Mouse (Mus musculus) liver, postnatal 0 days (tissue): ENCODE results near the gene Ctu2. TPM values are rescaled to one million over a fixed set of nuclear protein-coding genes. Genes with fewer than 3 reads are reported as not detected.

Experiments
- ATAC-seq: fragments of 200-750 bp; cut with Nextera tagmentation; 2 replicates; pipeline ENCODE4 v1.8.0; 2017; ENCODE audit warnings: mild to moderate bottlenecking, moderate library complexity
- DNase-seq: peaks from one replicate; pipeline ENCODE4 v3.0.0-alpha.2; 2016
- H3K27ac ChIP-seq: fragments of 300-500 bp; sonication (generic); 2 replicates; pipeline ENCODE4 v1.5.1; 2014; ENCODE audit warnings: antibody characterized with exemption, moderate library complexity, mild to moderate bottlenecking, low read depth
- H3K27me3 ChIP-seq: fragments of 300-500 bp; sonication (generic); 2 replicates; pipeline ENCODE4 v1.6.1; 2014; ENCODE audit warnings: low read length, control low read depth, mixed read lengths; ENCODE audit not compliant: insufficient read depth
- H3K36me3 ChIP-seq: fragments of 300-500 bp; sonication (generic); replicated peaks from 2 replicates; pipeline ENCODE4 v1.6.1; 2014; ENCODE audit warnings: mild to moderate bottlenecking, control low read depth, low read length, moderate library complexity, mixed read lengths; ENCODE audit not compliant: insufficient read depth
- H3K4me1 ChIP-seq: fragments of 300-500 bp; sonication (generic); 2 replicates; pipeline ENCODE4 v1.6.1; 2014; ENCODE audit warnings: antibody characterized with exemption, mild to moderate bottlenecking, control low read depth; ENCODE audit not compliant: insufficient read depth
- H3K4me2 ChIP-seq: fragments of 300-500 bp; sonication (generic); 2 replicates; pipeline ENCODE4 v1.6.1; 2014; ENCODE audit warnings: low read depth, mild to moderate bottlenecking, low read length, moderate library complexity, mixed read lengths
- H3K4me3 ChIP-seq: fragments of 300-500 bp; sonication (generic); 2 replicates; pipeline ENCODE4 v1.5.1; 2014; ENCODE audit warnings: low read depth, low read length
- H3K9ac ChIP-seq: fragments of 300-500 bp; sonication (generic); replicated peaks from 2 replicates; pipeline ENCODE4 v1.6.1; 2014; ENCODE audit warnings: mild to moderate bottlenecking, moderate library complexity
- H3K9me3 ChIP-seq: fragments of 300-500 bp; sonication (generic); 2 replicates; pipeline ENCODE4 v1.6.1; 2016; ENCODE audit warnings: mild to moderate bottlenecking, control low read depth, low read length, mixed read lengths
- CTCF ChIP-seq: sonication (generic); IDR thresholded peaks from 2 replicates; pipeline ENCODE4 v1.5.1; 2016; ENCODE audit warnings: antibody characterized with exemption, low read depth
- EP300 ChIP-seq: IDR thresholded peaks from 2 replicates; pipeline ENCODE4 v1.6.1; 2016; ENCODE audit warnings: antibody characterized with exemption, low read depth, mild to moderate bottlenecking
- WGBS: fragments of 180-500 bp; shearing (Covaris S2); extraction: QIAGEN DNeasy Blood & Tissue Kit; methylation state at CpG from one replicate; pipeline ENCODE4 v1.1.7; 2014; ENCODE audit not compliant: insufficient replicate concordance; 5-methylcytosine and 5-hydroxymethylcytosine counted together
- polyA plus RNA-seq: library from polyadenylated mRNA; unstranded; fragments of >200 nt; fragmentation: Nextera tagmentation; extraction: Ambion mirVana; gene quantifications from 2 replicates; pipeline ENCODE4 v1.2.1, GENCODE M21; 2015

Ctu2 gene
- polyA plus RNA-seq, 1 experiment from 2014 or later = 17.8 TPM

DNA sequence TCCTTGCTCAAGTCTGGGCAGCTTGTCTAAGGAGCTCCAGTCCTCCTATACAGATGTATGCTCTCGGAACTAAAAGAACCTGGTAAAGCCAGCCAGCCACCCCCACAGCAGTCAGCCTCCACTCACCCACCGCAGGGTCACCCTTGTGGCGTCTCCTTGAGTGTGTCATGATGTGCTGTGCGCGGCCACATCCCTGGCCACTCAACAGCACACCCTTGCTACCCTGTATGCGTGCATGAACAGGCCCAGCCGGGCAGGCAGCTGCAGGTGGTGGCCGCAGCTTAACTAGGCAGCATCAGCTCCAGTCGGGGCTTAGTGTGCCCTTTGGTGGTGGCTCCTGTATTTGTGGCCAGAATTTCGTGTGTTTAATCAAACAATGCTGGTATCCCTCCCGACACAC lies 18.8 kb upstream of the Ctu2 start:
- Histone ChIP-seq H3K9ac (no peak overlapping the region), H3K4me2 (no peak overlapping the region), H3K4me3 (no peak overlapping the region), H3K36me3 (no peaks in the 10 kb centered on the region), H3K4me1 (peaks cover 30% of the 10 kb centered on the region), H3K27ac (no peak overlapping the region), H3K9me3 (no peaks in the 10 kb centered on the region), H3K27me3 (peaks cover 23% of the 10 kb centered on the region)
- ATAC-seq = no peak
- 70% methylated on average over 11 of the region's 11 CpGs for WGBS
- DNase-seq = no peak
- TF ChIP-seq CTCF = no peak
- no peak for TF ChIP-seq EP300

DNA sequence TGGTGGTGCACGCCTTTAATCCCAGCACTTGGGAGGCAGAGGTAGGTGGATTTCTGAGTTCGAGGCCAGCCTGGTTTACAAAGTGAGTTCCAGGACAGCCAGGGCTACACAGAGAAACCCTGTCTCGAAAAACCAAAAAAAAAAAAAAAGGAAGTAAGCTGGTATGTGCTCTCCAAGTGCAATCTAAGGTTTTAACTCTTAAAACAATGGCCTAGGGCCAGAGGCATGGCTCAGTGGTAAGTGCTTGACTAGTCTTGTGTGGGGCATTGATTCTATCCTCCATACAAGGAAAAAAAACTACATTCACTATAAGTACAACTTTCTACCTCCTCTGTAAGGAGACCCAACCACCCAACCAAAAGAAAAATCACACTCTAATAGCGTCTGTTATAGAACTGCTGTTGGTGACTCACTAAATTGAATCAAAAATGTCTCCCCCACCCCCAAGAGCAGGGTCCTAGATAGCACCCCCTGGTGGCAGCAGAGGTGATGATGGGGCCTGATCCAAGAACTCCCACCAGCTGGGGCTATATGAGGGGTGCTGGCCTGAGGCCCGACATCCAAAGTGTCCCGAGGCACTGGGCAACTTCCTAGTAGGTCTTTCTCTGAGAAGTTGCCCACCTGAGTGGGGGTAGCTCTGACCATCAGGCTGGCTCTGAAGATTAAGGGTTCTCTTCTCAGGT lies 16.6 kb upstream of the Ctu2 start:
- Histone ChIP-seq H3K27ac (no peak overlapping the region), H3K9ac (no peak overlapping the region), H3K36me3 (no peaks in the 10 kb centered on the region), H3K4me2 (0 out of 2 replicates have a peak overlapping the region, but pooled peaks have one; percentile 63), H3K4me3 (no peak overlapping the region), H3K9me3 (no peaks in the 10 kb centered on the region), H3K4me1 (peaks cover 50% of the 10 kb centered on the region), H3K27me3 (peaks cover 23% of the 10 kb centered on the region)
- no peak for TF ChIP-seq EP300
- TF ChIP-seq CTCF = peak; percentile 52
- DNase-seq (no peak), ATAC-seq (no peak)
- 50% methylated on average over 6 of the region's 6 CpGs for WGBS

DNA sequence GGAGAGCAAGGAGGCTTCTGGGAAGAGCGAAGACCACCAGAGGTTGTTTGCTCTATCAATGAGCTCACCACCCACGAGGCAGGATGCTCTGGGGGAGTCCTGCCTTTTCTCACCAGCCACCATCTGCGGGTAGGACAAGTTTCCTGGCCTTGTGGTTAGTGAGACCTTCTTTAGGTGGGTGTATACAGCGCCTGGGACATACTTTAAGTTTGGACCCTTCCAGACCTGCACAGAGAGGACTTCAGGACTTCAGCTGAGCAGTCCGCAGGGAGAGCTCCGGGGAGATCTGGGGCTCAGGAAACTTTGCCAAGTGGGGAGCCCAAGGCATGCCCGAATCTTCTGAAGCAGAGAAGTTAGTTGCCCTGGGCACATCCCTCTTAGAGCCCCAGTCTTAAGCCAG lies 16.0 kb upstream of the Ctu2 start:
- DNase-seq (no peak), ATAC-seq (no peak)
- peak overlapping the region; percentile 63 for H3K4me2 ChIP-seq
- no peaks in the 10 kb centered on the region for H3K36me3 ChIP-seq
- H3K9me3 ChIP-seq = no peaks in the 10 kb centered on the region
- peaks cover 23% of the 10 kb centered on the region for H3K27me3 ChIP-seq
- H3K9ac ChIP-seq = no peak overlapping the region
- no peak overlapping the region for H3K27ac ChIP-seq
- TF ChIP-seq EP300 (no peak), CTCF (no peak)
- 23% methylated on average over 7 of the region's 7 CpGs for WGBS
- H3K4me3 ChIP-seq = peak overlapping the region; percentile 31
- H3K4me1 ChIP-seq = peaks cover 52% of the 10 kb centered on the region

DNA sequence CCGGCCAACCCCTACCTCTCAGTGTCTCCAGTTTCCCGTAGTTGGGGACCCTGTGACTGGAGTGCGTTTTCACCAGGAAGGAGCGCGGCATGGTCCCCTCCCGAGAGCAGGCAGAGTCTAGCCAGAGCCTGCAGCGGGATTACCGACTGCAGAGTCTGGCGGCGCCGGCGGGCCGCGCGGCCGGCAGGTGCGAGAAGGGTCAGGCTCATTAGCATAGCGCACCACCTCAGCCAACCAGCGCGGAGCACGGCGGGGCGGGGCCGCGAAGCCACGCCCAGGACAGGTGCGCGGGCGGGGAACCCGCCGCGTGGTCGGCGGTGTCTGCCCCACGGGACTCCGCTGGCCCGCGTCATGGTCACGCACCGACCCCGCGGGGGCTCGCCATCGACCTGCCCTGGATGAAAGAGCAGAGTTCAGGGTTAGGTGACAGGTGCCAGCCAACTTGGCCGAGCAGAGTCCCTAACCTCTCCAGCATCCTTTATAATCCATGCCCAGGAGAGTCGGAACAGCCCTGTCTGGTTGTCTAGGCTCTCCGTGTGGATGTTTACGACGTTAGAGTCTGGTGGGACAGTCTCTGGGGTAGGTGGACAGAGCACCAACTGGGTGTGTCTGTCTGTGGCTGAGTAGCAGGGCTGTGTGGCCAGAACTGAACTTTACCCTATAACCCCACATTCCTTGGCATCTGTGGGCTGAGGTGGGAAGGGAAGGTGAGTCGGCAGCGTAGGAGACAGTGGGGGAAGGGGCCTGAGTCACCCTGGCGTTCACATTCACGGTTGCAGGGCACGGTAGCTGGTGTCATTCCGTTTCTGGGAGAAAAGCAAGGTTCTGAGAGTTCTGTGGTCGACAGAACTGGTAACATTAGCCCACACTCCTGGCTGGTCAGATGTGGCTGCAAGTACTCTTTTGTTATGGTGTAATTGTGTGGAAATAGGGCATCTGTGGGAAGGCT lies 15.1 kb upstream of the Ctu2 start, which contains the start of gene Snai3:
TSS of gene Snai3 (minus strand) at position 210 of the 949 bp plus-strand sequence.
- WGBS = 4% methylated on average over 56 of the region's 56 CpGs
- TF ChIP-seq EP300 (no peak), CTCF (no peak)
- H3K27me3 ChIP-seq = peaks cover 23% of the 10 kb centered on the region
- 0 out of 2 replicates have a peak, but pooled peaks cover 2% of the 10 kb centered on the region for H3K36me3 ChIP-seq
- DNase-seq (peak; percentile 82), ATAC-seq (peak; percentile 86)
- H3K9me3 ChIP-seq = no peaks in the 10 kb centered on the region
- no peak within 1 kb of the TSS; the same call in 1 of the 2 replicates for H3K9ac ChIP-seq
- H3K4me2 ChIP-seq = peak within 1 kb of the TSS; percentile 63
- H3K4me3 ChIP-seq = peak within 1 kb of the TSS; percentile 31
- H3K27ac ChIP-seq = no peak within 1 kb of the TSS; the same call in 1 of the 2 replicates
- peaks cover 52% of the 10 kb centered on the region for H3K4me1 ChIP-seq

DNA sequence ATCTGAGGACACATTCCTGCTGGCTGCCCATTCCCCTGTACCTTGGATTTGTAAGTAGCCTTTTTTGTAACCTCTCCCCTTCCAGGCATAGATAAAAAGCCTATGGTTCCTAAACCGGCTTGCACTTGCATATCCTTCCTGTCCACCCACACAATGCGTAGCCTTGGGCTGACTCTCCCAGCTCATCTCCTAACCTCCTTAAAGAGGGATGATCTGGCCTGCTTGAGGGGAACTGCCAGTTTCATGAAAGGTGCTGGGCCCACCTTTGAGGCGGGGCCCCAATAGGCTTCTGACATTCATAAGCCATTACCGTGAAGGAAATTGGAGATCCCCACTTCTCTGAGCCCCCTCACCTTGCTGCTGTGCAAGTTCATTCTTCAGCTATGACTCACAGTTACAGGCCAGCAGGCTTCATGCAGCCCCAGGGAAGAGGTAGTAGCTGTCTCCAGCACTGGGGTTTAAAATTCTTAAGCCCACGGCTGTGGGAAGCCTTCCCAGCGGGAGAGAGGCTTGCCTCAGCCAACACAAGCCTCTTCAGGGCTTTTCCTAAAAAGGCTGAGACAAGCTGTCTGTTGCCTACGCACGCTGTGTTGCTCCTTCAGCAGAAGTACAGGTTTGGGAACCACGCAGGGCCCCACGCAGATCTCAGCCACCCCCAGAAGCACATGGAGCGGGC lies 14.3 kb upstream of the Ctu2 start:
- WGBS = 64% methylated on average over 11 of the region's 11 CpGs
- H3K36me3 ChIP-seq = peaks cover 3% of the 10 kb centered on the region; the same call in 1 of the 2 replicates
- no peak overlapping the region for H3K4me2 ChIP-seq
- DNase-seq (no peak), ATAC-seq (no peak)
- H3K4me3 ChIP-seq = no peak overlapping the region
- peaks cover 23% of the 10 kb centered on the region for H3K27me3 ChIP-seq
- no peak overlapping the region for H3K27ac ChIP-seq
- TF ChIP-seq CTCF = no peak
- TF ChIP-seq EP300 = no peak
- H3K9ac ChIP-seq = no peak overlapping the region
- no peaks in the 10 kb centered on the region for H3K9me3 ChIP-seq
- peaks cover 52% of the 10 kb centered on the region for H3K4me1 ChIP-seq

DNA sequence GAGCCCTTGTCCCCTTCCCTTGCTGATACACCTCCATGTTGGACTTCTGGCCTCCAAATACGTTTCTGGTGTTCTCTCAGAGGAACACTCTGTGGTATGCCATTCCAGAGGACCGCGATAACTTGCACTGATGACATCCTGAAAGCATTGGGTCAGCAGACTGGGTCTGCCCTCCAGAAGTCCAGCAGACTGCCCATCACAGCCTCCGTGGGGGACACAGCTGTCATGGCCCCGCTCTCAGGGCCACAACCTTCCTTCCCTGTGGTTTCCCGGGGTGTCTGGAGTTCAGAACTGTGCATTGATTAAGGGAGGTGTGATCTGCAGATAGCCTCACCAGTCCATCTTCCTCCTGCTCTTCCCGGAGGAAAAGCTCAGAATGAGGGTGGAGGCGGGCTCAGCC lies 13.4 kb upstream of the Ctu2 start:
- no peak overlapping the region for H3K4me2 ChIP-seq
- H3K9ac ChIP-seq = no peak overlapping the region; the same call in 1 of the 2 replicates
- TF ChIP-seq CTCF (no peak), EP300 (no peak)
- H3K4me3 ChIP-seq = no peak overlapping the region
- H3K36me3 ChIP-seq = peaks cover 12% of the 10 kb centered on the region
- WGBS = 66% methylated on average over 8 of the region's 8 CpGs
- peaks cover 23% of the 10 kb centered on the region for H3K27me3 ChIP-seq
- no peaks in the 10 kb centered on the region for H3K9me3 ChIP-seq
- no peak overlapping the region for H3K27ac ChIP-seq
- DNase-seq (no peak), ATAC-seq (no peak)
- peaks cover 52% of the 10 kb centered on the region for H3K4me1 ChIP-seq
